Mouse (Mus musculus) A20 (cell line): ENCODE data around the gene Slc26a3.
A peak's percentile ranks its signal among the peaks of the same experiment; 100 is the strongest.

Experiments
- DNase-seq: peaks from one replicate; pipeline ENCODE4 v3.0.0-alpha.2; 2011; ENCODE audit warnings: low read depth, low spot score

The Slc26a3 gene

DNA sequence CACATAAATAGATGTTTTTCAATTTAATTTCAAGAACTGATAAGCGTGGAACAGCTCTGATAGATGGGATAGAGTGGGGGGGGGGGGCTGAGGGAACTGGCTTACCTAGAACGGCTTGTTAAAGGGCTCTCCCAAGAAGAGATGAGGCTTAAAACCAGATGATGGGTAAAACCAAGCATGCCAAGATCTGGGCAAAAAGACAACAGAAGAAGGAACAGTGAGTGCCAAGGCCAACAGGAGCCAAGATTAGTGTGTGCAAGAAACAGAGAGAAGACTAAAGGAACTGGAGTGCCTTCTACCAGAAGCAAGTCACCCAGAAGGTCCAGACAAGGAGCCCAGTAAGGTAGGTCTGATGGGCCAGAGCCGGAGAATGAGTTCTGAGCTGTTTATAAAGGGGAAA lies at the start of gene Slc26a3:
Slc26a3 (plus strand) TSS at position 301 of the 400 bp plus-strand sequence.
- DNase-seq, result no peak

DNA sequence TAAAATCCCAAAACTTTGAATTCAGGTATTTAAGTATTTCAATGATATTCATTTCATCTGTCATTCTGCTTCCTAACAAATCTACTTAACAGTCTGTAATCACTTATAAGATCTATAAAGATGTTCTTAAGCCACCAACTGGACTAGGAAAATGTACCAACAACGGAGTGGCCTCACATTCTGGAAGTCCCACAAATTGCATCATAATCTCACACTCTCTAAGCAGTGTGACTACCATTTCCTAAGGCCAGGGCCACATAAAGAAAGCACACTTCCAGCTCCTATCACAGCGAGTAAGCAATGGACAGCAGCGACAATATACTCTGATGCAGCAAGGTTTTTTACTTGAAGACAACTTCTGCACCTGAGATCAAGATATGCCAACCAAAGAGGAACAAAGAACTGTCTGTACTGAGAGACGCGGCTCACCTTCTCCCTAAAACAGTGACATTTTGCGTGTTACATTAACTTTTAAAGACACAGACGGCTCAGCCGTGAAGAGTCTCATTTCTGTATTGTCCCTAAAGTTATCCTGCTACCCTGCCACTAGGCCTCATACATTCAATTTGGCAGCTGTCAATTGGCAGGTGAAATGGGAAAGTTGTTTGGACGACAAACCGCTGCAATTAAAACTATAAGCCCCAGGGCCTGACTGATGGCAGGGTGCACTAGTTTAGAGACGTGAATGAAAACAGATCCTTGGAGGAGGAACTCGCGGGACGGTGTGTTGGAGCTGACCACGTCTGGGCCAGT lies 40.3 kb upstream of the Slc26a3 start:
- peak; percentile 53 for DNase-seq

DNA sequence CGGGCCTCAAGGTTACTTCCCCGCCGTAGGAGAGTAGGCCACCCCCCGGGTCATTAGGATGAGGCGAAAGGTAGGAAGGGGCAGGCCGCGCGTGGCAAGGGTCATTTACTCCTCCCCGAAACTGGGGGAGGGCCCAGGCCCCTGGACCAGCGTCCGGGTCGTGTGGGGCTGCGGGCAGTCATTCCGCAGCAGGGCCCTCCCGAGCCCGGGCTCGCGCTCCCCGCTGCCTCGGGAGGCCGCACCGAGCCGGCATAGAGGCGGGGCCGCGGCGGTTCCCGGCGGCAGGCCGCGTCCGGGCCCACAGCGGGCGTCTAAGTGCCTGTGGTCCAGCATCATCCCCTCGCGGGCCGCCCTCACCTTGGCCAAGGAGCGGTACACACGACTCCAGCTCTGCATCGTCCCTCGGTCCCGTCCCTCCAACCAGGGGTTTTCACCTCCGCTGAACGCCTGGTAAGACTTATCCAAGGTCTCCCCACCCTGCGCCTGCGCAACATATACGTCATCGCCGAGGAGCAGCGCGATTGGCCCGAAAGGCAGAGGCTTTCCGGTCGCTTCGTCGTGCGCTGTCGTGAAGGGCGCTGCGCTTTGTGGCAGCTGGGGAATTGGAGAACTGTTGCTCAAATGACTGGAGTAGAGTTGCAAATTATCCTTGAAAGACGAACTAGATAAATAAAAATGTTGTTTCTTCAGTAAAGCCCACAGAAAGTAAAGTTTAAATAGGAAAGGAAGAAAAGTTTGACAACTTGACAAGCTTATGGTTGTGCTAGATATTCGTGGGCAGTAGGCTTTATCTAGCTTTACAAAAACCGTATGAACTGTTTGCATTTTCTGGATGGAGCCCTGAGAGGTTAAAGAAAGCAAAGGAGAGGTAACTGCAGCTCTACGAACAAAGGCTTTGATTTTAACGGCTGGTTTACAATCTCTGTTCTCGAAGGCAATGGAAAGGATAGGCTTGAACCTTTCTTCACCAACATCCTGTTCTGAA lies 39.4 kb upstream of the Slc26a3 start, which contains the start of gene Dld:
Dld (minus strand) TSS at position 510 of the 985 bp plus-strand sequence.
- peak; percentile 97 for DNase-seq

DNA sequence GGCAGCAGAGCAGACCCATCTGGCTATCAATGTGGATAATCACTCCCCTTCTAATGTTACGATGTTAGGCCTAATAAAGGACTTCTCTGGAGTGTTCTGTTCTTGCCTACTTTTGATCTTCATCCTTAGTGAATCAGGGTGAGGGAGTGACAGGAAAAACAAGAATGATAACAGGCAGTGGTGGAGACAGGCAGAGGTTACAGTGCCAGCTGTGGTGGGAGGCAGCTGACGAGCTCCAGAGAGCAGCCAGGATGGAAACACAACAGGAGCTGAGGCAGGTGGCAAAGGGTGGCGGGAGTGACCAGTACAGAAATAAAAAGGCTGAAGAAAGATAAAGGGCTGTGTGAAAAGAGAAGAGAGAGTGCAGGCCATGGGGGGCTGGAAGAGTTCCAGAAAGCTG lies 24.2 kb upstream of the Slc26a3 start:
- DNase-seq, result no peak

- DNase-seq, result no peak
These were observed 22.9 kb upstream of the Slc26a3 start for GRCm38 (mm10) chr12:31367721-31368120.

DNA sequence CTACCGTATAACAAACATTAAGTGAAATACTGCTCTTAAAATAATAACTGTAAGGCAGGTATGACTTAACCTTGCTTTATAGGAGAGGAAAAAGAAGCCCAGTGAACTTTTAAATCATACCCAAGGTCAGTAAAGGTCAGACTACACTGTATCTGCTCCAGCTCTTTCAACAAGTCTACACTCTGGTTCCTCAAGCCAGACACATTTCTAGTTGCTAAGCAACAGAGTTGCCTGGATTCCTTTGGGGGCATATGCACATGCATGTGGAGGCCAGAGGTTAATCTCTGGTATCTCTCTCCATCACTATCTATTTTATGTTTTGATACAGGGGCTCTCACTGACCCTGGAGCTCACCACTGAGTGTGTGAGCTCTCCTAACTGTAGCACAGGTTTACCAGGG lies 21.6 kb upstream of the Slc26a3 start:
- DNase-seq, result no peak

GRCm38 (mm10) chr12:31369656-31370055 lies 21.0 kb upstream of the Slc26a3 start:
- DNase-seq, result no peak

DNA sequence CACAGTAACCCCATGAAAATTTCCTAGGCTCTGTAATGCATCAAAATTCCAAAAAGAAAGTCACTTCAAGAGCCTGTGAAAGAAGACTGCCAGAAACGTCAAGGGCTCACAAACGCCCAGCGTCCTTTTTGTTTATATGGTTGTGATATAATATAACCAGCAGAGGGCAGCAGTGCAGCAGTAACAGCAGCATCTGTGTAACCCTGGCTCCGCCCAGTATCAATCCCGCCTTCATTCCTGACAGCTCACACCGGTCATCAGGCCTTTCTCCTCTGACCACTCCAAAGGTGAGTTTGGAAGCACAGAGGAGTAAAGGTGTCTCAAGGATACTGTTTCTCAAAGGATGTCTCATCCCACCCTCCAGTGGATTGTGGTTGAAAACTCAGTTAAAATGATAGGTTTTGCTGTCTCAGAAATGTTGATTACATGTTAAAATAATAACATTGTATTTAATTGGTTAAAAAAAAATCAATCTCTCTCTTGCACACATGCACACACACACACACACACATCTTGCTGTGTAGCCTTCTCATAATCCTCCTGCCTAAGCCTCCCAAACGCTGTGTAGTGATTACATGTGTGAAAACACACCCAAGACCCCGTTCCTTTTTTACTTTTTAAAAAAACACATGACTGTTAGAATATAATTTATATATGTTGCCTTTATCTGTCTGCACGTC lies 15.9 kb upstream of the Slc26a3 start:
- peak; percentile 78 for DNase-seq

GRCm38 (mm10) chr12:31375283-31375615 lies 15.4 kb upstream of the Slc26a3 start:
- no peak for DNase-seq

- peak; percentile 23 for DNase-seq
These were observed 14.2 kb upstream of the Slc26a3 start for GRCm38 (mm10) chr12:31376326-31376950.

DNA sequence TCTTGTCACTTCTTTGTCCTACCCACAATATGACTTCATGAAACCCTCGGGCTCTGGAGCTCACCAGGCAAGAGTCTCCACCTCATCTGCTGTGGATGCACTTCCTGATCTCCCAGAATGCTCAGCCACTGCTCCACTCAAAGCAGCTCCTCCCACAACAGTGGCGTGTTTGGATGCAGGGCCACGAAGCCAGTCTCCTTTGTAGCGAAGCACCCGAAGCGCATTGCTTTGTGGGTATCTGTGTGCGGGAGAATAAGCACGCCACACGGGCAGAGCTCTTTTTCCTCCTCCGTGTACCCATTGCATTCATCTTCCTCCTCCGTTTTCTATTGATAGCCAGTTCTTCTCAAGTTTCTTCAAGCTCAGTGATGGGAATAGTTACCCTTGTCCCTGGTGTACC lies 13.4 kb upstream of the Slc26a3 start:
- DNase-seq, result no peak

GRCm38 (mm10) chr12:31380878-31381277 lies 9.8 kb upstream of the Slc26a3 start:
- peak; percentile 43 for DNase-seq

DNA sequence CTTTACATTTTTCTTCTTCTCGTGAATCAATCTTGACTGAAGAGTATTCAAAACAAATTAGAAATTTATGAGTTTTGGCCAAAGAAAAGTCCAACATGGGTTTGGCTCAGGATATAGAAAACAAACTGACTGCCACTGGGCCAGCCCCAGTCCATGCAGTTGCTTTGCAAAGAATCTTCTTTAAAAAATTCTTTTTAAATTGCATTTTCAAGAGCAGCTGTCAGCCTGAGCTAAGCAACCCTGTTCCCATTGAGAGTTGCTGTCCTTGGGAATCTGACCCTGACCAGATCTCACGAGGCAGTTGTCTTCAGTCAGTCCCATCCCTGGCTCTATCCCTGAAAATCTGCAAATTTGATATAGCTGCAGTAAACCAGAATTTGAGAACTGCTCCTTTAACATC lies 8.2 kb upstream of the Slc26a3 start:
- DNase-seq, result no peak

DNA sequence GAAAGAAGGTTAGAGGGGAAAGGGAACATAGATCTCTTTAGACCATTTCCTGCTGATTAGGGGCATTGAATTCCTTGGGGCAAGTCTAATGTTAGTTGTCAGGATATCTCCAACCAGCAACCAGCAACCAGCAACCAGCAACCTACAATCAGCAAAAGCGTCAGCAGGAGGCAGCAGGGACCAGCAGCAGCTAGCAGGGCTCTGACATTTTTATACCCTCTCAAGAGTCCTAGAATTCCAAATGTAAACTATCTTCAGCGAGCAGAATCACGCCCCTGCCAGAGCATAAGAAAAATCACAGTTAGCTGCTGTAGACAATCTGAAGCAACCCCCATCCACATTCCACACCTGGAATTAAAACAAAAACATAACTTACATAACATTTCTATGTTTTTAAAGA lies 3.4 kb upstream of the Slc26a3 start:
- no peak for DNase-seq

GRCm38 (mm10) chr12:31391696-31392095 lies 1.0 kb downstream of the Slc26a3 start:
- peak; percentile 58 for DNase-seq

DNA sequence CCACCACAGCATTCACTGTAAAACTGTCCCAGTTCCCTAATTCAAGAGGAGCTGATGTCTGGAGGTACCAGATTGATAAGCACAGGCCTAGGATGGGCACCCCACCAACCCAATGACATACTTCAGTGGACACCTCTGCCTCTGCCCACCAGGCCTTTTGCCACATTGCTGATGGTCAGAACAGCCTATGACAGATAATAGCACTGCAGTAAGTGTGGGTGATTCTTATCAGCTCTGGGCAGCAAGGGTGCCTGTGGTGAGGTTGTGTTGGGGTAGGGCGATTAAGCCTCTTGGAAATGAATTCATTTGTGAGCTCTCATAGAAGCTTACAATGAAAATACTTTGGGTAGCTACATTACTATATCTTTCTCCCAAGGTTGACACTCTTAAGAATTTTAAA lies 5.2 kb downstream of the Slc26a3 start:
- no peak for DNase-seq

- DNase-seq, result no peak
These were observed 7.0 kb downstream of the Slc26a3 start for GRCm38 (mm10) chr12:31397709-31398108.

GRCm38 (mm10) chr12:31400821-31401220 lies 10.2 kb downstream of the Slc26a3 start:
- no peak for DNase-seq

- no peak for DNase-seq
These were observed 11.3 kb downstream of the Slc26a3 start for GRCm38 (mm10) chr12:31401930-31402329.

DNA sequence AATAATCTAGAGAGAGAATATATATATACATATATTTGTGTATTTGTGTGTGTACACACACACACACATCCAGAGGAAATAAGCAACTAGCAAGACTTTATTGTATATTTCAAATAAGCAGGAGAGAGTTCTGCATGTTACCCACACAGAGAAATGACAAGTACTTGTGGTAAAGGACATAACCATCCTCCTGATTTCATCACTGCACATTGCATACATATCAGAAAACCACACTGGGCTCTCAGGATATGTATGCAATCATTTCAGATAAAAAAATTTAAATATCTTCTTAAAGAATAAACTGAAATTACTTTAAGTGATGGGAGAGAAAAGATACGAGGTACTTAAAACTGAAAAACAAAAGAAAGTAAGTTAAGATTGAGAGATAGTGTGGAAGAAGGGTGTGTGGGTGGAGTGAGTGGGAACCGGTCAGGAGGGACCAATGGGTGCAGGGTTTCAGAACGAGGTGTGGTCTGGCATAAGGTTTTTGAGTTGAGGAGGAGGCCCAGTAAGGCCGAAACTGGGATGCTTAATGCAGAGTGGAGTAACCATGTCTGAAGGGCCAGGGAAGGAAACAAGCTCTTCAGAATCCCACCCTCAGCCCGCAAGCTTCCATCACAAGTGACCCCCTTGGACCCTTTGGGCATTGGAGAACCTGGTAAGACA lies 14.0 kb downstream of the Slc26a3 start:
- no peak for DNase-seq

GRCm38 (mm10) chr12:31415971-31416370 lies 25.3 kb downstream of the Slc26a3 start:
- peak; percentile 7 for DNase-seq
